In the genomic region with DNA sequence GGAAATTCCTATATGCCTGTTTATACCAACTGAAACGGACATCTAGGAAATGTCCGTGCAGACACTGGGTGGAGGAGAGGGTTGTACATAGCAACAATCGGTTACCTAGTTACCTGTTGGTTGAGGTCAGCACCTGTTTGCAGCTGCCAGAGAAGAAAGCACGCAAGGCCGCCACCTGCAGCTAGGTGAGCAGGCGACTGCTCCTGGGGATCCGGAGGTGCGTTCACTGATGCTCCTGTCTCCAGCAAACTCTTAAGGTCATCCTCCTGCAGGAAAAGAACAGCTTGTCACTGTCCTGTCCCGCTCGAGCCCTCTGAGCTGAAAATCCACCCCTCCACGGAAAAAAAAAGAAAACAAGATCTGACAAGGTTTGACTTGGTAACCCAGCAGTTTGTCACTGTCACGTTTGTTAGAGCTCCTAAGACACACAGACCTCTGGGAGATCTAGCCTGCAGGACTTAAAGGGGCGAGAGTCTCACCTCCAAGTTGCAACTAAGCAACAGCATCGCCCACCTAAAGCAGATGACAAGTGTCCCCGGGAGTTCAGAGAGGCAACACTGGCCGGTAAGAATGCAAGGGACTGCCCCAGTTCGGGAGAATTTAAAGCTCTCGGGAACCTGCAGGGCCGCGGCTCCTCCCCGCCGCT, we compare ENCODE assay signal across 8 mouse cellular contexts. TPM values are rescaled to one million over a fixed set of nuclear protein-coding genes. Genes with fewer than 3 reads are reported as not detected.
DNase-seq lines count a peak whose midpoint lies in the region; ATAC-seq and TF ChIP-seq lines count a peak whose summit lies in the region.

A gene (plus strand): TSS at position 166 of the 646 bp plus-strand sequence.

- no peak for TF ChIP-seq POLR2A in spleen, adult 2 months (IDR thresholded peaks at IDR 0.05; ENCODE audit: low read depth, low read length)

- no peaks in the 10 kb centered on the region for H3K27me3 ChIP-seq in spleen, adult 2 months (ENCODE audit: control insufficient read depth, insufficient read depth, low read length)
- H3K27me3 ChIP-seq in hindbrain, embryonic 11.5 days (ENCODE audit: control insufficient read depth, insufficient read depth, low read length), result no peaks in the 10 kb centered on the region
- H3K27me3 ChIP-seq in limb, embryonic 13.5 days, result no peaks in the 10 kb centered on the region
- H3K27me3 ChIP-seq in midbrain, embryonic 14.5 days (ENCODE audit: control insufficient read depth, insufficient read depth, low read length), result no peaks in the 10 kb centered on the region

- peak within 1 kb of the TSS; percentile 82 for H3K4me2 ChIP-seq in hindbrain, embryonic 11.5 days (replicated peaks; ENCODE audit: low read depth, low read length)
- H3K4me2 ChIP-seq in limb, embryonic 13.5 days (replicated peaks), result peak within 1 kb of the TSS; percentile 87
- peak within 1 kb of the TSS; percentile 83 for H3K4me2 ChIP-seq in midbrain, embryonic 14.5 days (ENCODE audit: low read length)

- H3K9me3 ChIP-seq in hindbrain, embryonic 11.5 days (ENCODE audit: control insufficient read depth, low read length), result no peaks in the 10 kb centered on the region
- H3K9me3 ChIP-seq in limb, embryonic 13.5 days, result no peaks in the 10 kb centered on the region
- no peaks in the 10 kb centered on the region for H3K9me3 ChIP-seq in midbrain, embryonic 14.5 days (ENCODE audit: control insufficient read depth, low read length)

- TF ChIP-seq CTCF in spleen, adult 2 months (IDR thresholded peaks at IDR 0.05; ENCODE audit: extremely low read depth, insufficient read depth, insufficient read length, insufficient replicate concordance), result no peak

- H3K27ac ChIP-seq in spleen, adult 2 months (ENCODE audit: insufficient read depth, low read length), result peak within 1 kb of the TSS; percentile 92
- peak within 1 kb of the TSS; percentile 96 for H3K27ac ChIP-seq in hindbrain, embryonic 11.5 days (ENCODE audit: low read depth, low read length)
- H3K27ac ChIP-seq in limb, embryonic 13.5 days, result peak within 1 kb of the TSS; percentile 97
- peak within 1 kb of the TSS; percentile 100 for H3K27ac ChIP-seq in midbrain, embryonic 14.5 days (replicated peaks; ENCODE audit: low read depth, low read length)

- WGBS in spleen, adult 2 months, result 11% methylated on average over 22 of the region's 22 CpGs
- WGBS in hindbrain, embryonic 11.5 days, result 4% methylated on average over 22 of the region's 22 CpGs
- 2% methylated on average over 22 of the region's 22 CpGs for WGBS in limb, embryonic 13.5 days
- WGBS in midbrain, embryonic 14.5 days, result 2% methylated on average over 22 of the region's 22 CpGs

- H3K4me1 ChIP-seq in spleen, adult 2 months (ENCODE audit: control insufficient read depth, insufficient read depth, insufficient read length), result peaks cover 3% of the 10 kb centered on the region; the same call in 1 of the 2 replicates
- H3K4me1 ChIP-seq in hindbrain, embryonic 11.5 days (replicated peaks; ENCODE audit: control insufficient read depth, insufficient read depth, low read length), result no peaks in the 10 kb centered on the region
- H3K4me1 ChIP-seq in limb, embryonic 13.5 days, result peaks cover 14% of the 10 kb centered on the region
- H3K4me1 ChIP-seq in midbrain, embryonic 14.5 days (ENCODE audit: control insufficient read depth, insufficient read depth, low read length), result no peaks in the 10 kb centered on the region; the same call in none of the 2 replicates

- H3K36me3 ChIP-seq in spleen, adult 2 months (ENCODE audit: control insufficient read depth, insufficient read depth, low read length), result peaks cover 15% of the 10 kb centered on the region
- H3K36me3 ChIP-seq in hindbrain, embryonic 11.5 days (ENCODE audit: control insufficient read depth, insufficient read depth, low read length), result 0 out of 2 replicates have a peak, but pooled peaks cover 2% of the 10 kb centered on the region
- peaks cover 23% of the 10 kb centered on the region for H3K36me3 ChIP-seq in limb, embryonic 13.5 days
- H3K36me3 ChIP-seq in midbrain, embryonic 14.5 days (ENCODE audit: control insufficient read depth, insufficient read depth, low read length), result peaks cover 25% of the 10 kb centered on the region

- H3K9ac ChIP-seq in hindbrain, embryonic 11.5 days (ENCODE audit: low read depth, low read length), result peak within 1 kb of the TSS; percentile 87
- H3K9ac ChIP-seq in limb, embryonic 13.5 days, result peak within 1 kb of the TSS; percentile 88
- H3K9ac ChIP-seq in midbrain, embryonic 14.5 days (replicated peaks; ENCODE audit: low read length), result peak within 1 kb of the TSS; percentile 96

- H3K4me3 ChIP-seq in spleen, adult 2 months (ENCODE audit: extremely low read depth, insufficient read depth, insufficient read length), result peak within 1 kb of the TSS; percentile 64
- peak within 1 kb of the TSS; percentile 47 for H3K4me3 ChIP-seq in hindbrain, embryonic 11.5 days (ENCODE audit: low read depth, low read length)
- peak within 1 kb of the TSS; percentile 55 for H3K4me3 ChIP-seq in limb, embryonic 13.5 days
- H3K4me3 ChIP-seq in midbrain, embryonic 14.5 days (replicated peaks; ENCODE audit: low read depth, low read length), result peak within 1 kb of the TSS; percentile 58

- no peak for ATAC-seq in CD4-positive, CD25-positive, alpha-beta regulatory T cell, adult 4 months
- ATAC-seq in hindbrain, embryonic 11.5 days (ENCODE audit: low FRiP score), result no peak
- no peak for ATAC-seq in limb, embryonic 13.5 days (ENCODE audit: low FRiP score, low read depth)
- ATAC-seq in midbrain, embryonic 14.5 days (ENCODE audit: low FRiP score, low TSS enrichment), result no peak

- DNase-seq in CD4-positive, CD25-positive, alpha-beta regulatory T cell, adult 2 months (ENCODE audit: low read depth, low spot score), result peak; percentile 47
- peak in 1 of 2 experiments; percentile 23 for DNase-seq in spleen, adult 2 months (ENCODE audit: low read depth in 1 of 2, low spot score in 2 of 2)
- DNase-seq in spleen, postnatal 14 days (ENCODE audit: low spot score in 2 of 2), result no peak
- DNase-seq in hindbrain, embryonic 11.5 days (ENCODE audit: low spot score), result no peak
- no peak for DNase-seq in midbrain, embryonic 14.5 days
- no peak for DNase-seq in ovary, adult 18-20 months (ENCODE audit: low spot score)

RNA-seq across cellular contexts. Expression of the gene that starts here (rescaled TPM):
- polyA plus RNA-seq in CD4-positive, CD25-positive, alpha-beta regulatory T cell, adult 4 months (2017; shearing (Covaris generic)), result 1 to 10 TPM in 1 of 2 experiments, under 1 TPM in 1; 0.22 to 1.4 TPM
- polyA plus RNA-seq in spleen, adult 2 months (2012; rRNA removed), result 0.05 TPM in 1 of 2 replicates, not detected in the other
- 0.36 and 0.38 TPM in 2 replicates for polyA plus RNA-seq in hindbrain, embryonic 11.5 days (2014; fragmentation: Nextera tagmentation; extraction: Ambion mirVana)
- 0.28 and 0.49 TPM in 2 replicates for polyA plus RNA-seq in limb, embryonic 13.5 days (2015; fragmentation: Nextera tagmentation; extraction: Ambion mirVana)
- 0.86 and 0.91 TPM in 2 replicates for polyA plus RNA-seq in midbrain, embryonic 14.5 days (2014; fragmentation: Nextera tagmentation; extraction: Ambion mirVana)
